Mouse (Mus musculus): Measurements from ENCODE around the gene Ubash3a. TPM values are rescaled to one million over a fixed set of nuclear protein-coding genes. Genes with fewer than 3 reads are reported as not detected.

The Ubash3a gene
- total and polyA plus RNA-seq, 3 experiments = 0.33 TPM; not detected in 2

- Histone ChIP-seq H3K36me3 (replicated peaks) (no peaks in the 10 kb centered on the region), H3K4me3 (ENCODE audit: low read depth, low read length) (no peak overlapping the region)
Observed at GRCm38 (mm10) chr17:31224591-31224990, 16.9 kb downstream of the Ubash3a start.

GRCm38 (mm10) chr17:31226368-31226767 lies 18.7 kb downstream of the Ubash3a start:
- peaks cover 64% of the 10 kb centered on the region for H3K9me3 ChIP-seq (replicated peaks)
- H3K4me3 ChIP-seq (ENCODE audit: low read depth, low read length) = no peak overlapping the region
- H3K27me3 ChIP-seq (ENCODE audit: insufficient read depth, low read length) = no peaks in the 10 kb centered on the region
- DNase-seq (ENCODE audit: low spot score) (no peak), ATAC-seq (ENCODE audit: extremely low read depth, insufficient number of reproducible peaks, low FRiP score, poor library complexity, severe bottlenecking) (no peak)
- no peak for TF ChIP-seq TAL1 (conservative IDR thresholded peaks at IDR 0.05; ENCODE audit: low read depth, low read length)
- no peak for TF ChIP-seq POLR2AphosphoS5 (IDR thresholded peaks at IDR 0.05; ENCODE audit: insufficient replicate concordance, low read depth, low read length)
- TF ChIP-seq GATA1 (IDR thresholded peaks at IDR 0.05; ENCODE audit: borderline replicate concordance, low read length) = no peak
- no peak for TF ChIP-seq GATA2 (IDR thresholded peaks at IDR 0.05; ENCODE audit: borderline replicate concordance, low read depth, low read length)
- no peak for TF ChIP-seq CTCF (IDR thresholded peaks at IDR 0.05; ENCODE audit: low read depth, low read length)
- H3K4me1 ChIP-seq (ENCODE audit: insufficient read depth, low read depth, low read length) = no peaks in the 10 kb centered on the region
- H3K36me3 ChIP-seq (replicated peaks) = no peaks in the 10 kb centered on the region

More at GRCm38 (mm10) chr17:31224591-31224990, 16.9 kb downstream of the Ubash3a start:
- Histone ChIP-seq H3K9me3 (replicated peaks) (peaks cover 67% of the 10 kb centered on the region), H3K27me3 (ENCODE audit: insufficient read depth, low read length) (no peaks in the 10 kb centered on the region), H3K4me1 (ENCODE audit: insufficient read depth, low read depth, low read length) (no peaks in the 10 kb centered on the region)
- DNase-seq (ENCODE audit: low spot score) (no peak), ATAC-seq (ENCODE audit: extremely low read depth, insufficient number of reproducible peaks, low FRiP score, poor library complexity, severe bottlenecking) (no peak)
- TF ChIP-seq CTCF (IDR thresholded peaks at IDR 0.05; ENCODE audit: low read depth, low read length) (no peak), GATA1 (IDR thresholded peaks at IDR 0.05; ENCODE audit: borderline replicate concordance, low read length) (no peak), GATA2 (IDR thresholded peaks at IDR 0.05; ENCODE audit: borderline replicate concordance, low read depth, low read length) (no peak), POLR2AphosphoS5 (IDR thresholded peaks at IDR 0.05; ENCODE audit: insufficient replicate concordance, low read depth, low read length) (no peak)

GRCm38 (mm10) chr17:31226931-31227330 lies 19.3 kb downstream of the Ubash3a start:
- Histone ChIP-seq H3K9me3 (replicated peaks) (peaks cover 66% of the 10 kb centered on the region), H3K4me1 (ENCODE audit: insufficient read depth, low read depth, low read length) (no peaks in the 10 kb centered on the region), H3K27me3 (ENCODE audit: insufficient read depth, low read length) (no peaks in the 10 kb centered on the region), H3K4me3 (ENCODE audit: low read depth, low read length) (no peak overlapping the region), H3K36me3 (replicated peaks) (no peaks in the 10 kb centered on the region)
- no peak for TF ChIP-seq GATA2 (IDR thresholded peaks at IDR 0.05; ENCODE audit: borderline replicate concordance, low read depth, low read length)
- TF ChIP-seq CTCF (IDR thresholded peaks at IDR 0.05; ENCODE audit: low read depth, low read length) = no peak
- no peak for TF ChIP-seq GATA1 (IDR thresholded peaks at IDR 0.05; ENCODE audit: borderline replicate concordance, low read length)
- no peak for TF ChIP-seq POLR2AphosphoS5 (IDR thresholded peaks at IDR 0.05; ENCODE audit: insufficient replicate concordance, low read depth, low read length)
- no peak for TF ChIP-seq TAL1 (conservative IDR thresholded peaks at IDR 0.05; ENCODE audit: low read depth, low read length)
- DNase-seq (ENCODE audit: low spot score) (no peak), ATAC-seq (ENCODE audit: extremely low read depth, insufficient number of reproducible peaks, low FRiP score, poor library complexity, severe bottlenecking) (no peak)

GRCm38 (mm10) chr17:31231780-31232179 lies 24.1 kb downstream of the Ubash3a start:
- ATAC-seq (ENCODE audit: extremely low read depth, insufficient number of reproducible peaks, low FRiP score, poor library complexity, severe bottlenecking) = no peak
- peaks cover 70% of the 10 kb centered on the region for H3K9me3 ChIP-seq (replicated peaks)
- TF ChIP-seq GATA2 (IDR thresholded peaks at IDR 0.05; ENCODE audit: borderline replicate concordance, low read depth, low read length) (no peak), GATA1 (IDR thresholded peaks at IDR 0.05; ENCODE audit: borderline replicate concordance, low read length) (no peak), TAL1 (conservative IDR thresholded peaks at IDR 0.05; ENCODE audit: low read depth, low read length) (no peak), CTCF (IDR thresholded peaks at IDR 0.05; ENCODE audit: low read depth, low read length) (no peak), POLR2AphosphoS5 (IDR thresholded peaks at IDR 0.05; ENCODE audit: insufficient replicate concordance, low read depth, low read length) (no peak)
- H3K4me1 ChIP-seq (ENCODE audit: insufficient read depth, low read depth, low read length) = no peaks in the 10 kb centered on the region
- no peak for DNase-seq (ENCODE audit: low spot score)
- no peak overlapping the region for H3K4me3 ChIP-seq (ENCODE audit: low read depth, low read length)
- no peaks in the 10 kb centered on the region for H3K27me3 ChIP-seq (ENCODE audit: insufficient read depth, low read length)
- no peaks in the 10 kb centered on the region for H3K36me3 ChIP-seq (replicated peaks)

GRCm38 (mm10) chr17:31232251-31233010 lies 24.8 kb downstream of the Ubash3a start:
- H3K9me3 ChIP-seq (replicated peaks) = peaks cover 71% of the 10 kb centered on the region
- no peak overlapping the region for H3K4me3 ChIP-seq (ENCODE audit: low read depth, low read length)
- no peaks in the 10 kb centered on the region for H3K27me3 ChIP-seq (ENCODE audit: insufficient read depth, low read length)
- H3K36me3 ChIP-seq (replicated peaks) = no peaks in the 10 kb centered on the region
- no peak for TF ChIP-seq POLR2AphosphoS5 (IDR thresholded peaks at IDR 0.05; ENCODE audit: insufficient replicate concordance, low read depth, low read length)
- ATAC-seq (ENCODE audit: extremely low read depth, insufficient number of reproducible peaks, low FRiP score, poor library complexity, severe bottlenecking) (no peak), DNase-seq (ENCODE audit: low spot score) (no peak)
- no peaks in the 10 kb centered on the region for H3K4me1 ChIP-seq (ENCODE audit: insufficient read depth, low read depth, low read length)

GRCm38 (mm10) chr17:31235915-31236314 lies 28.2 kb downstream of the Ubash3a start:
- ATAC-seq (ENCODE audit: extremely low read depth, insufficient number of reproducible peaks, low FRiP score, poor library complexity, severe bottlenecking) = no peak

More at GRCm38 (mm10) chr17:31235915-31236314, 28.2 kb downstream of the Ubash3a start:
- H3K27me3 ChIP-seq (ENCODE audit: insufficient read depth, low read length) = no peaks in the 10 kb centered on the region
- no peak for DNase-seq (ENCODE audit: low spot score)
- no peaks in the 10 kb centered on the region for H3K36me3 ChIP-seq (replicated peaks)
- no peak overlapping the region for H3K4me3 ChIP-seq (ENCODE audit: low read depth, low read length)
- no peaks in the 10 kb centered on the region for H3K4me1 ChIP-seq (ENCODE audit: insufficient read depth, low read depth, low read length)
- peaks cover 81% of the 10 kb centered on the region for H3K9me3 ChIP-seq (replicated peaks)
- TF ChIP-seq CTCF (IDR thresholded peaks at IDR 0.05; ENCODE audit: low read depth, low read length) (no peak), POLR2AphosphoS5 (IDR thresholded peaks at IDR 0.05; ENCODE audit: insufficient replicate concordance, low read depth, low read length) (no peak), TAL1 (conservative IDR thresholded peaks at IDR 0.05; ENCODE audit: low read depth, low read length) (no peak), GATA1 (IDR thresholded peaks at IDR 0.05; ENCODE audit: borderline replicate concordance, low read length) (no peak), GATA2 (IDR thresholded peaks at IDR 0.05; ENCODE audit: borderline replicate concordance, low read depth, low read length) (no peak)
